8 mouse cellular contexts compared by ENCODE assay signal in the genomic region with DNA sequence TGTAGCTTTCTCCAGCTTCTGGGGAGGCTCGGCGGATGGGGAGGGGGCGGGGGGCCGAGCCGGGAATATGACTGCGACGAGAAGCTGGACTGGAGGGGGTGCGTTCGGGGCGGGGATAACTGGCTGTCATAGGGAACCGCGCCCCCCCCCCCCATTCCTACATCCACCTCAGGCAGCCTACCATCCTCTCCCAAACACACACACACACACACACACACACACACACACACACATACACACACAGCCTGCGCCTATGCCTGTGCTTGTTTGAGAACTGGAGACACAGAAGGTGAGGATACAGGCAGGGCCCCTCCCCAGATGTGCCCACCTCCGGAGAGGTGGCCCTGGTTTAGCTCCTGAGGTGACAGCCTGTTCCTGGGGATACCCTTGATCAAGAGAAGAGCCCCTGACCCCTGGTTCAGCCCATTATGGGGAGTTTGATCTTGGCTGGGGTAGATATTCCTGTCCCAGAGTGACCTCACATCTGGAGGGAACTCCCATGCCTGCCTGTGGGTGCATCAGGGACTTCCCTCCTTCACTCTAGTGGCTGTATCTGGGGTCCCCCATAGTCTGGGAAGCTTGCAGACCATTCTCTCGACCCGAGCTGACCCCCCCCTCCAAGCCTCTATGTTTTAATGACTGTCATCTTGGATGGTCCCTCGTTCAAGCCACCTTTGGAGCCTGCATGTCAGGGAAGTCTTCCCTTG. TPM values are rescaled to one million over a fixed set of nuclear protein-coding genes. Genes with fewer than 3 reads are reported as not detected.
DNase-seq lines count a peak whose midpoint lies in the region; ATAC-seq lines count a peak whose summit lies in the region.

No protein-coding gene starts in this region.

- H3K27ac ChIP-seq in heart, embryonic 10.5 days = peak overlapping the region; percentile 33; the same call in 1 of the 2 replicates
- H3K27ac ChIP-seq in forebrain, embryonic 16.5 days (ENCODE audit: low read length) = peak overlapping the region; percentile 86
- H3K27ac ChIP-seq in midbrain, embryonic 10.5 days (replicated peaks) = peak overlapping the region; percentile 81

- peak overlapping the region; percentile 62 for H3K4me2 ChIP-seq in forebrain, embryonic 16.5 days (ENCODE audit: low read length)

- peak overlapping the region; percentile 67 for H3K4me3 ChIP-seq in heart, embryonic 10.5 days
- peak overlapping the region; percentile 73 for H3K4me3 ChIP-seq in forebrain, embryonic 16.5 days (replicated peaks; ENCODE audit: low read length)
- peak overlapping the region; percentile 68 for H3K4me3 ChIP-seq in midbrain, embryonic 10.5 days

- H3K9ac ChIP-seq in forebrain, embryonic 16.5 days (replicated peaks; ENCODE audit: low read depth, low read length) = peak overlapping the region; percentile 90

- peaks cover 93% of the 10 kb centered on the region for H3K27me3 ChIP-seq in heart, embryonic 10.5 days (ENCODE audit: insufficient read depth, poor library complexity, severe bottlenecking)
- no peaks in the 10 kb centered on the region for H3K27me3 ChIP-seq in forebrain, embryonic 16.5 days (replicated peaks; ENCODE audit: control insufficient read depth, insufficient read depth, low read length)
- peaks cover 81% of the 10 kb centered on the region for H3K27me3 ChIP-seq in midbrain, embryonic 10.5 days (ENCODE audit: low read depth, poor library complexity, severe bottlenecking)

- H3K4me1 ChIP-seq in heart, embryonic 10.5 days = peaks cover 41% of the 10 kb centered on the region
- H3K4me1 ChIP-seq in forebrain, embryonic 16.5 days (replicated peaks; ENCODE audit: control insufficient read depth, insufficient read depth, low read length) = peaks cover 45% of the 10 kb centered on the region
- peaks cover 51% of the 10 kb centered on the region for H3K4me1 ChIP-seq in midbrain, embryonic 10.5 days

- 9% methylated on average over 15 of the region's 17 CpGs for WGBS in heart, embryonic 10.5 days
- 9% methylated on average over 15 of the region's 17 CpGs for WGBS in forebrain, embryonic 16.5 days
- 13% methylated on average over 15 of the region's 17 CpGs for WGBS in midbrain, embryonic 10.5 days

- peak; percentile 38 for ATAC-seq in forebrain, embryonic 16.5 days

- H3K9me3 ChIP-seq in heart, embryonic 10.5 days = no peaks in the 10 kb centered on the region
- no peaks in the 10 kb centered on the region for H3K9me3 ChIP-seq in forebrain, embryonic 16.5 days (ENCODE audit: control insufficient read depth, low read length)
- H3K9me3 ChIP-seq in midbrain, embryonic 10.5 days (replicated peaks) = no peaks in the 10 kb centered on the region

- DNase-seq in heart, embryonic 10.5 days (ENCODE audit: low spot score) = no peak
- DNase-seq in heart, postnatal 25 days (ENCODE audit: low spot score) = no peak
- DNase-seq in NIH3T3 (ENCODE audit: low read depth) = peak; percentile 56
- no peak for DNase-seq in midbrain, embryonic 10.5 days (ENCODE audit: low spot score)
- DNase-seq in frontal cortex, postnatal 10 days (ENCODE audit: low spot score in 2 of 2) = no peak
- no peak for DNase-seq in layer of hippocampus, postnatal 25 days (ENCODE audit: extremely low spot score in 1 of 2, low spot score in 1 of 2)
- DNase-seq in adrenal gland, adult (ENCODE audit: inconsistent age in 2 of 2, low spot score in 1 of 2) = no peak

- H3K36me3 ChIP-seq in heart, embryonic 10.5 days = no peaks in the 10 kb centered on the region
- H3K36me3 ChIP-seq in forebrain, embryonic 16.5 days (ENCODE audit: control insufficient read depth, insufficient read depth) = no peaks in the 10 kb centered on the region
- H3K36me3 ChIP-seq in midbrain, embryonic 10.5 days = no peaks in the 10 kb centered on the region

- intact Hi-C loops in heart, postnatal 25 days (cut with DNase I) = loop anchor here (10.0 kb wide), 1 partner anchor 666 kb away; no protein-coding TSS in a partner anchor

RNA-seq across cellular contexts. Expression of gene Asic1, which starts 0.9 kb away (rescaled TPM):
- polyA plus RNA-seq in heart, embryonic 10.5 days (2016; fragmentation: Nextera tagmentation; extraction: Ambion mirVana) = 3.2 and 5.2 TPM in 2 replicates
- under 1 TPM; 0.48 to 0.55 TPM for total RNA-seq in heart, postnatal 25 days (2021)
- 26.2 and 37.4 TPM in 2 replicates for polyA plus RNA-seq in forebrain, embryonic 16.5 days (2015; fragmentation: Nextera tagmentation; extraction: Ambion mirVana)
- 6.0 and 14.9 TPM in 2 replicates for polyA plus RNA-seq in midbrain, embryonic 10.5 days (2016; fragmentation: Nextera tagmentation; extraction: Ambion mirVana)
- total RNA-seq in layer of hippocampus, postnatal 25 days (2021) = 10 to 100 TPM; 29.6 to 32.0 TPM

RNA-seq across cellular contexts. Expression of gene Racgap1, which starts 19.7 kb away (rescaled TPM):
- 138 TPM in 2 replicates for polyA plus RNA-seq in heart, embryonic 10.5 days (2016; fragmentation: Nextera tagmentation; extraction: Ambion mirVana)
- 1 to 10 TPM; 2.8 to 3.0 TPM for total RNA-seq in heart, postnatal 25 days (2021)
- polyA plus RNA-seq in forebrain, embryonic 16.5 days (2015; fragmentation: Nextera tagmentation; extraction: Ambion mirVana) = 94.4 and 113 TPM in 2 replicates
- polyA plus RNA-seq in midbrain, embryonic 10.5 days (2016; fragmentation: Nextera tagmentation; extraction: Ambion mirVana) = 208 and 239 TPM in 2 replicates
- total RNA-seq in layer of hippocampus, postnatal 25 days (2021) = 1 to 10 TPM; 4.4 to 6.2 TPM

RNA-seq across cellular contexts. Expression of gene Smarcd1, which starts 30.8 kb away (rescaled TPM):
- 31.1 and 45.5 TPM in 2 replicates for polyA plus RNA-seq in heart, embryonic 10.5 days (2016; fragmentation: Nextera tagmentation; extraction: Ambion mirVana)
- total RNA-seq in heart, postnatal 25 days (2021) = 10 to 100 TPM; 23.5 to 25.3 TPM
- 111 and 116 TPM in 2 replicates for polyA plus RNA-seq in forebrain, embryonic 16.5 days (2015; fragmentation: Nextera tagmentation; extraction: Ambion mirVana)
- 98.1 and 112 TPM in 2 replicates for polyA plus RNA-seq in midbrain, embryonic 10.5 days (2016; fragmentation: Nextera tagmentation; extraction: Ambion mirVana)
- 100 to 1,000 TPM; 101 to 117 TPM for total RNA-seq in layer of hippocampus, postnatal 25 days (2021)

RNA-seq across cellular contexts. Expression of gene Gm17349, which starts 34.2 kb away (rescaled TPM):
- polyA plus RNA-seq in heart, embryonic 10.5 days (2016; fragmentation: Nextera tagmentation; extraction: Ambion mirVana) = not detected in 2 replicates
- 1 to 10 TPM; 2.8 to 4.2 TPM for total RNA-seq in heart, postnatal 25 days (2021)
- polyA plus RNA-seq in forebrain, embryonic 16.5 days (2015; fragmentation: Nextera tagmentation; extraction: Ambion mirVana) = not detected in 2 replicates
- polyA plus RNA-seq in midbrain, embryonic 10.5 days (2016; fragmentation: Nextera tagmentation; extraction: Ambion mirVana) = not detected in 2 replicates
- total RNA-seq in layer of hippocampus, postnatal 25 days (2021) = 1 to 10 TPM; 5.3 to 9.0 TPM

RNA-seq across cellular contexts. Expression of gene Gpd1, which starts 46.2 kb away (rescaled TPM):
- 0.74 and 0.87 TPM in 2 replicates for polyA plus RNA-seq in heart, embryonic 10.5 days (2016; fragmentation: Nextera tagmentation; extraction: Ambion mirVana)
- total RNA-seq in heart, postnatal 25 days (2021) = 10 to 100 TPM; 54.1 to 67.6 TPM
- 2.4 and 2.9 TPM in 2 replicates for polyA plus RNA-seq in forebrain, embryonic 16.5 days (2015; fragmentation: Nextera tagmentation; extraction: Ambion mirVana)
- 0.40 and 0.62 TPM in 2 replicates for polyA plus RNA-seq in midbrain, embryonic 10.5 days (2016; fragmentation: Nextera tagmentation; extraction: Ambion mirVana)
- total RNA-seq in layer of hippocampus, postnatal 25 days (2021) = 100 to 1,000 TPM; 128 to 145 TPM

Comparison
In these comparisons a context has a peak if more than half of its experiments do, and no peak if none do; other contexts are left out.
1. H3K27ac ChIP-seq: peak in every context shown above with its lines; median percentile 86 in forebrain, embryonic 16.5 days; 81 in midbrain, embryonic 10.5 days; 33 in heart, embryonic 10.5 days.